In genomic region chr4:63371890-63372289, GRCm38 (mm10) we compare ENCODE assay signal across 8 mouse cellular contexts. TPM values are rescaled to one million over a fixed set of nuclear protein-coding genes. Genes with fewer than 3 reads are reported as not detected.
A peak's percentile ranks its signal among the peaks of the same experiment; 100 is the strongest.
DNase-seq lines count a peak whose midpoint lies in the region; ATAC-seq lines count a peak whose summit lies in the region.

No protein-coding gene starts in this region.

- no peak overlapping the region for H3K4me2 ChIP-seq in hindbrain, embryonic 11.5 days (replicated peaks; ENCODE audit: low read depth, low read length)
- no peak overlapping the region for H3K4me2 ChIP-seq in hindbrain, embryonic 16.5 days (ENCODE audit: low read length)
- no peak overlapping the region for H3K4me2 ChIP-seq in embryonic facial prominence, embryonic 14.5 days (ENCODE audit: low read depth, low read length)

- no peak overlapping the region for H3K9ac ChIP-seq in hindbrain, embryonic 11.5 days (ENCODE audit: low read depth, low read length)
- H3K9ac ChIP-seq in hindbrain, embryonic 16.5 days (ENCODE audit: low read depth, low read length) = no peak overlapping the region
- H3K9ac ChIP-seq in embryonic facial prominence, embryonic 14.5 days (ENCODE audit: low read depth, low read length) = no peak overlapping the region

- no peak overlapping the region for H3K4me3 ChIP-seq in hindbrain, embryonic 11.5 days (ENCODE audit: low read depth, low read length)
- H3K4me3 ChIP-seq in hindbrain, embryonic 16.5 days (ENCODE audit: low read length) = no peak overlapping the region
- H3K4me3 ChIP-seq in embryonic facial prominence, embryonic 14.5 days (ENCODE audit: low read depth, low read length) = no peak overlapping the region

- no peaks in the 10 kb centered on the region for H3K9me3 ChIP-seq in hindbrain, embryonic 11.5 days (ENCODE audit: control insufficient read depth, low read length)
- no peaks in the 10 kb centered on the region for H3K9me3 ChIP-seq in hindbrain, embryonic 16.5 days (ENCODE audit: control insufficient read depth, low read length)
- no peaks in the 10 kb centered on the region for H3K9me3 ChIP-seq in embryonic facial prominence, embryonic 14.5 days (ENCODE audit: control insufficient read depth, low read length)

- DNase-seq in hindbrain, embryonic 11.5 days (ENCODE audit: low spot score) = peak; percentile 59
- peak; percentile 28 for DNase-seq in 416B (ENCODE audit: low read depth)
- peak; percentile 36 for DNase-seq in MEL-GATA-1-ER (ENCODE audit: extremely low read depth, low read depth)
- DNase-seq in embryonic facial prominence, embryonic 14.5 days (ENCODE audit: low spot score) = peak; percentile 55
- DNase-seq in lung, postnatal 14 days = peak; percentile 51
- DNase-seq in yolk sac, embryonic 10.5 days (ENCODE audit: low spot score) = peak; percentile 19
- no peak for DNase-seq in testis, postnatal 14 days (ENCODE audit: low spot score)

- H3K4me1 ChIP-seq in hindbrain, embryonic 11.5 days (replicated peaks; ENCODE audit: control insufficient read depth, insufficient read depth, low read length) = no peaks in the 10 kb centered on the region
- H3K4me1 ChIP-seq in hindbrain, embryonic 16.5 days (ENCODE audit: control insufficient read depth, insufficient read depth, low read depth, low read length) = no peaks in the 10 kb centered on the region
- H3K4me1 ChIP-seq in embryonic facial prominence, embryonic 14.5 days (ENCODE audit: control insufficient read depth, insufficient read depth, low read length) = no peaks in the 10 kb centered on the region

- no peaks in the 10 kb centered on the region for H3K27me3 ChIP-seq in hindbrain, embryonic 11.5 days (ENCODE audit: control insufficient read depth, insufficient read depth, low read length)
- no peaks in the 10 kb centered on the region for H3K27me3 ChIP-seq in hindbrain, embryonic 16.5 days (replicated peaks; ENCODE audit: control insufficient read depth, insufficient read depth, low read length)
- H3K27me3 ChIP-seq in embryonic facial prominence, embryonic 14.5 days (replicated peaks; ENCODE audit: control insufficient read depth, insufficient read depth, low read length) = no peaks in the 10 kb centered on the region

- no peaks in the 10 kb centered on the region for H3K36me3 ChIP-seq in hindbrain, embryonic 11.5 days (ENCODE audit: control insufficient read depth, insufficient read depth, low read length)
- peaks cover 3% of the 10 kb centered on the region for H3K36me3 ChIP-seq in hindbrain, embryonic 16.5 days (ENCODE audit: control insufficient read depth, insufficient read depth, low read length)
- peaks cover 66% of the 10 kb centered on the region; the same call in 1 of the 2 replicates for H3K36me3 ChIP-seq in embryonic facial prominence, embryonic 14.5 days (ENCODE audit: control insufficient read depth, insufficient read depth, low read length)

- H3K27ac ChIP-seq in hindbrain, embryonic 11.5 days (ENCODE audit: low read depth, low read length) = no peak overlapping the region
- no peak overlapping the region for H3K27ac ChIP-seq in hindbrain, embryonic 16.5 days (ENCODE audit: low read depth, low read length)
- no peak overlapping the region for H3K27ac ChIP-seq in embryonic facial prominence, embryonic 14.5 days (replicated peaks; ENCODE audit: low read depth, low read length)

- ATAC-seq in hindbrain, embryonic 11.5 days (ENCODE audit: low FRiP score) = no peak
- no peak for ATAC-seq in hindbrain, embryonic 16.5 days
- no peak for ATAC-seq in embryonic facial prominence, embryonic 14.5 days (ENCODE audit: low read depth)

- WGBS in hindbrain, embryonic 11.5 days = 65% methylated on average over 3 of the region's 3 CpGs
- 60% methylated on average over 3 of the region's 3 CpGs for WGBS in hindbrain, embryonic 16.5 days
- 53% methylated on average over 3 of the region's 3 CpGs for WGBS in embryonic facial prominence, embryonic 14.5 days

RNA-seq across cellular contexts. Expression of gene Orm2, which starts 9.6 kb away (rescaled TPM):
- polyA plus RNA-seq in hindbrain, embryonic 11.5 days (2014; fragmentation: Nextera tagmentation; extraction: Ambion mirVana) = not detected in 2 replicates
- not detected in 2 replicates for polyA plus RNA-seq in hindbrain, embryonic 16.5 days (2015; fragmentation: Nextera tagmentation; extraction: Ambion mirVana)
- polyA plus RNA-seq in embryonic facial prominence, embryonic 14.5 days (2014; fragmentation: Nextera tagmentation; extraction: Ambion mirVana) = not detected in 2 replicates

RNA-seq across cellular contexts. Expression of gene Orm3, which starts 15.9 kb away (rescaled TPM):
- polyA plus RNA-seq in hindbrain, embryonic 11.5 days (2014; fragmentation: Nextera tagmentation; extraction: Ambion mirVana) = not detected in 2 replicates
- not detected in 2 replicates for polyA plus RNA-seq in hindbrain, embryonic 16.5 days (2015; fragmentation: Nextera tagmentation; extraction: Ambion mirVana)
- polyA plus RNA-seq in embryonic facial prominence, embryonic 14.5 days (2014; fragmentation: Nextera tagmentation; extraction: Ambion mirVana) = not detected in 2 replicates

RNA-seq across cellular contexts. Expression of gene Orm1, which starts 27.5 kb away (rescaled TPM):
- polyA plus RNA-seq in hindbrain, embryonic 11.5 days (2014; fragmentation: Nextera tagmentation; extraction: Ambion mirVana) = not detected in 2 replicates
- not detected in 2 replicates for polyA plus RNA-seq in hindbrain, embryonic 16.5 days (2015; fragmentation: Nextera tagmentation; extraction: Ambion mirVana)
- 0.84 and 2.5 TPM in 2 replicates for polyA plus RNA-seq in embryonic facial prominence, embryonic 14.5 days (2014; fragmentation: Nextera tagmentation; extraction: Ambion mirVana)

RNA-seq across cellular contexts. Expression of gene Akna, which starts 31.3 kb away (rescaled TPM):
- 5.7 and 6.1 TPM in 2 replicates for polyA plus RNA-seq in hindbrain, embryonic 11.5 days (2014; fragmentation: Nextera tagmentation; extraction: Ambion mirVana)
- polyA plus RNA-seq in hindbrain, embryonic 16.5 days (2015; fragmentation: Nextera tagmentation; extraction: Ambion mirVana) = 4.6 and 6.5 TPM in 2 replicates
- 5.2 and 5.9 TPM in 2 replicates for polyA plus RNA-seq in embryonic facial prominence, embryonic 14.5 days (2014; fragmentation: Nextera tagmentation; extraction: Ambion mirVana)
